Mouse (Mus musculus) embryonic facial prominence, embryonic 14.5 days (tissue): ENCODE data around the gene Olfr287. TPM values are rescaled to one million over a fixed set of nuclear protein-coding genes. Genes with fewer than 3 reads are reported as not detected.

ENCODE experiments used
- ATAC-seq: fragments of 200-750 bp; cut with Nextera tagmentation; 2 replicates; pipeline ENCODE4 v1.8.0; 2017; ENCODE audit warnings: low read depth, moderate number of reproducible peaks, moderate TSS enrichment
- DNase-seq: peaks from one replicate; pipeline ENCODE4 v3.0.0-alpha.2; 2015; ENCODE audit warnings: low spot score
- H3K27ac ChIP-seq: fragments of 300-500 bp; sonication (generic); replicated peaks from 2 replicates; pipeline ENCODE4 v1.5.1; 2014; ENCODE audit warnings: low read depth, mild to moderate bottlenecking, low read length, moderate library complexity
- H3K27me3 ChIP-seq: fragments of 300-500 bp; sonication (generic); replicated peaks from 2 replicates; pipeline ENCODE4 v1.6.1; 2014; ENCODE audit warnings: low read length; ENCODE audit not compliant: control insufficient read depth, insufficient read depth
- H3K36me3 ChIP-seq: fragments of 300-500 bp; sonication (generic); 2 replicates; pipeline ENCODE4 v1.6.1; 2014; ENCODE audit warnings: low read length, mixed read lengths; ENCODE audit not compliant: control insufficient read depth, insufficient read depth
- H3K4me1 ChIP-seq: fragments of 300-500 bp; sonication (generic); 2 replicates; pipeline ENCODE4 v1.6.1; 2014; ENCODE audit warnings: antibody characterized with exemption, low read length; ENCODE audit not compliant: control insufficient read depth, insufficient read depth
- H3K4me2 ChIP-seq: fragments of 300-500 bp; sonication (generic); 2 replicates; pipeline ENCODE4 v1.6.1; 2014; ENCODE audit warnings: low read depth, mild to moderate bottlenecking, low read length, moderate library complexity, mixed read lengths
- H3K4me3 ChIP-seq: fragments of 300-500 bp; sonication (generic); 2 replicates; pipeline ENCODE4 v1.5.1; 2014; ENCODE audit warnings: low read depth, mild to moderate bottlenecking, low read length
- H3K9ac ChIP-seq: fragments of 300-500 bp; sonication (generic); 2 replicates; pipeline ENCODE4 v1.6.1; 2014; ENCODE audit warnings: low read depth, mild to moderate bottlenecking, low read length, moderate library complexity, mixed read lengths
- H3K9me3 ChIP-seq: fragments of 300-500 bp; sonication (generic); 2 replicates; pipeline ENCODE4 v1.6.1; 2016; ENCODE audit warnings: low read length; ENCODE audit not compliant: control insufficient read depth
- WGBS: fragments of 180-500 bp; shearing (Covaris S2); extraction: QIAGEN DNeasy Blood & Tissue Kit; methylation state at CpG from one replicate; pipeline ENCODE4 v1.1.7; 2014; 5-methylcytosine and 5-hydroxymethylcytosine counted together
- polyA plus RNA-seq: library from polyadenylated mRNA; unstranded; fragments of >200 nt; fragmentation: Nextera tagmentation; extraction: Ambion mirVana; gene quantifications from 2 replicates; pipeline ENCODE4 v1.2.1, GENCODE M21; 2014

Olfr287 gene
- not detected in 2 replicates for polyA plus RNA-seq

DNA sequence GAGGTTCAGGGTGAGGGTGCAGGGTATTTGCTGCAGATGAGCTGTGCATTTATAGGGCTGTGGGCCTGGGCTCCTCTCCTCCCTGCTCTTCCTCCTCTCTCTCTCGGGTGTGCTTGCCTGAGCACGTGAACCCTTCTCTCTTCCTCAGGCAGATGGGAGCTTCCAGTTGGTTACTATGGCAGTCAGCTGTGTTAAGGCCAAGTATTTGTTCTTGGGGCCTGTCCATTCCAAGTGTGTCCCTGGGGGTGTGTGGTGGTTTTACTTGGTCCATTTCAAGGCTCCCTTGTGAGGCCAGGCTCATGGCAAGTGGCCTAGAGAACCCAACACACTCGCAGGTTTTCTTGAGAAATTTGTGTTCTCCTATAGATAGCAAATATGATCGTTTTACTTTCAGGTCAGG, at the start of gene Olfr287, which contains the start of gene Gm44579:
Gene Olfr287, minus strand, starts transcription at position 180 of the 400 bp plus-strand sequence.
Gene Gm44579, minus strand, starts transcription at position 101 of the 400 bp plus-strand sequence.
- 68% methylated on average over 3 of the region's 4 CpGs for WGBS
- Histone ChIP-seq H3K27ac (no peak within 1 kb of the TSS), H3K4me2 (no peak within 1 kb of the TSS), H3K4me3 (no peak within 1 kb of the TSS), H3K9ac (no peak within 1 kb of the TSS), H3K27me3 (no peaks in the 10 kb centered on the region), H3K36me3 (no peaks in the 10 kb centered on the region), H3K9me3 (no peaks in the 10 kb centered on the region), H3K4me1 (no peaks in the 10 kb centered on the region)
- ATAC-seq (no peak), DNase-seq (no peak)

DNA sequence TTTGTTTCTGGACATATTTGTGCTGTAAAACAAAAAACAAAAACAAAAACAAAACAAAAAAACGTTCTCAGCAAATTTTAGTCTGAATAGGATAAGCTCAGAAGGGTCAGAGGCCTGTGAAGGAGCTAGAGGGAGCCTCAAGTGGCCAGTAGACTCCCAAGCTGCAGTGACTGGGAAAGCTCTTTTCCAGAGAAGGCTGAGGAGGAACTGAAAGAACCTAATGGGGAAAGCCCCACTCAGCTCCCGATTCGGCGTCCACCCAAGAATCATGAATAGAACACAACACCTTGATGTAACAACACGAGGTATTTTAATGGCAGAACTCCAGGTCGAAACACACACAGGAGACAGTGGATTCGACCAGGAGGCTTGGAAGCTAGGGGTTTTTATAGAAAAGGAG, 36.9 kb upstream of the Olfr287 start:
- ATAC-seq: no peak
- Histone ChIP-seq H3K4me1 (no peaks in the 10 kb centered on the region), H3K9me3 (no peaks in the 10 kb centered on the region), H3K4me3 (no peak overlapping the region), H3K27me3 (no peaks in the 10 kb centered on the region), H3K4me2 (no peak overlapping the region), H3K36me3 (no peaks in the 10 kb centered on the region), H3K27ac (no peak overlapping the region), H3K9ac (no peak overlapping the region)
- DNase-seq: no peak
- WGBS: 81% methylated on average over 7 of the region's 7 CpGs

DNA sequence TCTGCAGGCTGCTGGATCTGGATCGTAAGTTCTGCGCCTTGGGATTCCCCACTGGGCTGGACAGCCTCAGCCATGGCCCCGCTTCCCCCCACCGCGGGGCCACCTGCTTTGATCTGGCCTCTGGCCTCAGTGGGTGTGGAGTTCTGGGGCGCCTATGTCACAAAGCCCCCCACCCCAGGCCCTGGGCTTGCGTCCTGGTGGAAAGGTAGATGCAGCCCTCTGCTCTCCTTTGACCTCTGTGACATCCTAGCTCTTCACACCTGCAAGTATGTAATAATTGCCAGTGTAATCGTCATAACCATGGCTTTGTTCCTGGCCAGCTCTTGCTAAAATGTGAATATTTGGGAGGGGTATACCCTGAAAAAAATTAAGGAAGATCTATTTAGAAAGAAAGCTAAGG, 36.3 kb upstream of the Olfr287 start, which contains the start of gene H1fnt:
Gene H1fnt, minus strand, starts transcription at position 101 of the 400 bp plus-strand sequence.
- Histone ChIP-seq H3K4me1 (no peaks in the 10 kb centered on the region), H3K36me3 (no peaks in the 10 kb centered on the region), H3K27ac (no peak within 1 kb of the TSS), H3K27me3 (no peaks in the 10 kb centered on the region), H3K4me3 (no peak within 1 kb of the TSS), H3K9me3 (no peaks in the 10 kb centered on the region), H3K4me2 (no peak within 1 kb of the TSS), H3K9ac (no peak within 1 kb of the TSS)
- no peak for DNase-seq
- ATAC-seq: no peak
- WGBS: 75% methylated on average over 8 of the region's 8 CpGs

DNA sequence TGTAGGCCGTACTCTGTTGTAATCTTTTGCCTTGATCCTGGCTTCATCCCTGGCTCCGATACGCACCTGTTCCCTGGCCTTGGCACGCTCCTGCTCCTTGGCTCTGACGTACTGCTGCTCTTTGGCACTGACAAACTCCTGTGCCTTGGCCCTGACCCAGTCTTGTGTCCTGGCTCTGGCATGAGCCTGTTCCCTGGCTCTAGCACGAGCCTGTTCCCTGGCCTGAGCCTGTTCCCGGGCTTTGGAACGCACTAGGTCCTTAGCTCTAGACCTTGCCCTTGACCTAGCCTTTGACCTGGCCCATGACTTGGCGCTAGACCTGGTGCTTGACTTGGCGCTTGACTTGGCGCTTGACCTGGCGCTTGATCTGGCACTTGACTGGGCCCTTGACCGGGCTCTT, 35.4 kb upstream of the Olfr287 start:
- no peaks in the 10 kb centered on the region for H3K36me3 ChIP-seq
- no peak overlapping the region for H3K4me2 ChIP-seq
- no peak overlapping the region for H3K27ac ChIP-seq
- no peaks in the 10 kb centered on the region for H3K4me1 ChIP-seq
- WGBS: 92% methylated on average over 13 of the region's 13 CpGs
- DNase-seq: no peak
- H3K4me3 ChIP-seq: no peak overlapping the region
- ATAC-seq: no peak
- no peak overlapping the region for H3K9ac ChIP-seq
- no peaks in the 10 kb centered on the region for H3K27me3 ChIP-seq
- H3K9me3 ChIP-seq: no peaks in the 10 kb centered on the region

DNA sequence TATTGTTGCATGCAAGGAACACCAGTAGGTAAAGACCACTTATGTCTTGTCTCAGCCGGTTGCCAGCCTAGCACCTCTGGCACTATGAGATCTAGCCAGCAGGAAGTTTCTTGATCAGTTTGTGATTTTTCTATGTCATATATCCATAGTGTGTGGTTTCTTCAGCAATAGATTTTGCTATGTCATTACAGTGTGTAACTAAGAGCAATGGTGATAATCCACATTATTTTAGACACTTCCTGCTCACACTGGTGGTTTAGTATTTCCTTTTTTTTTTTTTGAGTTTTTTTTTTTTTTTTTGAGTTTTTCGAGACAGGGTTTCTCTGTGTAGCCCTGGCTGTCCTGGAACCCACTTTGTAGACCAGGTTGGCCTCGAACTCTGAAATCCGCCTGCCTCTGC, 14.6 kb upstream of the Olfr287 start:
- ATAC-seq: no peak
- no peaks in the 10 kb centered on the region for H3K9me3 ChIP-seq
- 88% methylated on average over 4 of the region's 4 CpGs for WGBS

DNA sequence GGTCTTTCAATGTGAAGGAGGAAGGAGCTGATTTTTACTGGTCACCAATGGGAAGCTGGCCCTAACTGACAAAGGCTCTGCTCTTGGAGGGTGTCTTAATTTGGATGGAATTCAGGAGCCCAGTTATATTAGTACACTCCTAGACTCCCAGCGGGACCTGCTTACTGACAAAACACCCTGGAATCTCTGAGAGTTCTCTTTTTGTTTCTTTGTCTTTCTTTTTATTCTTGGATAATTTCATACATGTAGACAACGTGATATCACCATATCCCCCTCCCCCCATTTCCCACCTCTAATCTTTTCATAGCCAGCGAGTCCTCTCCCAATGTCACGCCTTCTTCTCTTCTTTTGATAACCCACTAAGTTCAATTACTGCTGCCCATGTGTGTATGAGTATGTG, 13.5 kb upstream of the Olfr287 start, which contains the start of gene Olfr286:
Gene Olfr286, minus strand, starts transcription at position 101 of the 400 bp plus-strand sequence.
- WGBS: 79% methylated on average over 4 of the region's 4 CpGs

More for the DNA sequence above, 14.6 kb upstream of the Olfr287 start:
- DNase-seq: no peak
- H3K4me3 ChIP-seq: no peak overlapping the region
- no peaks in the 10 kb centered on the region for H3K27me3 ChIP-seq
- no peak overlapping the region for H3K27ac ChIP-seq
- no peak overlapping the region for H3K9ac ChIP-seq
- no peaks in the 10 kb centered on the region for H3K4me1 ChIP-seq
- no peak overlapping the region for H3K4me2 ChIP-seq
- no peaks in the 10 kb centered on the region for H3K36me3 ChIP-seq

DNA sequence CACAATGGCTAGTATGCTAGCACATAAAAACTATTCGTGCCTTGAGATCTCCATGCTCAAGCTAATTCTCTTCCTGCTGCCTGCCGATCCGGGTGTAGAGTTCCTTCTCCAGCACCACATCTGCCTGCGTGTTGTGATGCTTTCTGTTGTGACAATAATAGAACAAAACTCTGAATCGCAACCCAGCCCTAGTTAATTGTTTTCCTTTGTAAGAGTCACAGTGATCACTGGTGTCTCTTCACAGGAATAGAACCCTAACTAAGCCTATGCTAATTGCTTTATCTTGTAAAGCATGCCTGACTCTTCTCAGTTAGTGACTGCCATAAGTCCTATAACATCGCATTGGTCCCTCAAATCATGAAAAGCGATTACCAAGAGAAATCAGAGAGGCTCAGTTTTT, 5.2 kb upstream of the Olfr287 start:
- Histone ChIP-seq H3K4me1 (no peaks in the 10 kb centered on the region), H3K4me3 (no peak overlapping the region), H3K4me2 (no peak overlapping the region), H3K9ac (no peak overlapping the region), H3K9me3 (no peaks in the 10 kb centered on the region), H3K27ac (no peak overlapping the region), H3K36me3 (no peaks in the 10 kb centered on the region), H3K27me3 (no peaks in the 10 kb centered on the region)
- ATAC-seq (no peak), DNase-seq (no peak)
- 69% methylated on average over 7 of the region's 7 CpGs for WGBS

More for the DNA sequence above, 13.5 kb upstream of the Olfr287 start, which contains the start of gene Olfr286:
- Histone ChIP-seq H3K27ac (no peak within 1 kb of the TSS), H3K27me3 (no peaks in the 10 kb centered on the region), H3K9ac (no peak within 1 kb of the TSS), H3K36me3 (no peaks in the 10 kb centered on the region), H3K4me2 (no peak within 1 kb of the TSS), H3K9me3 (no peaks in the 10 kb centered on the region), H3K4me1 (no peaks in the 10 kb centered on the region), H3K4me3 (no peak within 1 kb of the TSS)
- no peak for ATAC-seq
- DNase-seq: no peak

DNA sequence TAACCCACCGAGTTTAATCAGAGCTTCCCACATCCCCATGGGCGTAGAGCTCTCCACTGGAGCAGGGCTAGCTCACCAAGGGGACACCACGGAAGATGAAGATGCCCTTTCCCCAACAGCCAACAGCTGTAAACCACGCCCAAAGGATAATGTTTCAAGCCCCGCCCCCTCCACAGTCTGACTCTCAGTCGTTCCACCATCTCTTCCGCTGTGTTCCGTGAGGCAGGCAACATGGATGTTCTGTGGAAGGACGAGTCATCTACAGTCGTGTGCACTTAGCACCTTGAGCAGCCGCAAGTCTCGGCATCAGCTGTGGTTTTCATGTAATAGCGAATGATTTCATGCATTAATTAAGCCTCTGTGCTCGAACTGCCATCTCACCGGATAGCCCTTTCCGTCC, 4.8 kb upstream of the Olfr287 start:
- Histone ChIP-seq H3K4me2 (no peak overlapping the region), H3K27ac (no peak overlapping the region), H3K4me1 (no peaks in the 10 kb centered on the region), H3K4me3 (no peak overlapping the region), H3K9me3 (no peaks in the 10 kb centered on the region), H3K36me3 (no peaks in the 10 kb centered on the region), H3K27me3 (no peaks in the 10 kb centered on the region), H3K9ac (no peak overlapping the region)
- WGBS: 44% methylated on average over 16 of the region's 16 CpGs
- no peak for ATAC-seq
- DNase-seq: no peak

DNA sequence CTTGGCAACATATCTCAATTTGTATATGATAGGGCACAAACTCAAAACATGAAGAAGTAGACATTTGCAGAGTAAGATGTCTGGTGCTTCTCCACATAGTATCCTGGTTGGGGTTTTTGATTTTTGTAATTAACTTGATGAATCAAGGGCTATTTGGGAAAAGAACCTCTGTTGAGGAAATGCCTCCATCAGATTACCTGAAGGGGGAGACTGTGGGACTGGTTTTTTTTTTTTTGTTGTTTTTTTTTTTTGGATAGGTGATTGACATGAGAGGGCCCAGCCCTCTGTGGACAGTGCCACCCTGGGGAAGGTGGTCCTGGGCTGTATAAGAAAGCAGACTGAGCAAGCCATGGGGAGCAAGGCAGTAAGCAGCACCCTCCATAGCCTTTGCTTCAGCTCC, 1.5 kb upstream of the Olfr287 start:
- no peak overlapping the region for H3K4me2 ChIP-seq
- no peak overlapping the region for H3K27ac ChIP-seq
- no peak overlapping the region for H3K9ac ChIP-seq
- no peak overlapping the region for H3K4me3 ChIP-seq
- ATAC-seq (no peak), DNase-seq (no peak)
- H3K4me1 ChIP-seq: no peaks in the 10 kb centered on the region
- no peaks in the 10 kb centered on the region for H3K9me3 ChIP-seq
- no peaks in the 10 kb centered on the region for H3K36me3 ChIP-seq
- H3K27me3 ChIP-seq: no peaks in the 10 kb centered on the region
